Mouse (Mus musculus): ENCODE measurements around the gene Sapcd2.

DNA sequence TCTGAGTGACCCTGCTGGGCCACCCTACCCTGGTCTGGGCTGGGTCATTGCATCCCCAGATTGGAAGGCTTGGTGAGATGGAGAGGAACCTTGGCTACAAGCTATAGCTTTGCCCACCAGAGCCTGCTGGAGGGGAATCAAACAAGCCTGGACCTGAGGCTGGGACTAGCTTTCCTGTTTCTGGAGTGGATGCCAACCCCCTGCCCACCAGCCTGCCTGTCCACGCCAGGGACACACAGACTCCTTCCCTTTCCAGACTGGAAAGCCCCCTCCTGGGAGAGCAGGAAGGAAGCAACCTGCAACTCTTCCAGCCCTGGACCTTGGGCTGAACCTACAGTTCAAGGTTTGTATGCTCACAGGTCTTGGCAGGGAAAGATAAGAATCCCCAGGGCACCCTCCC lies 51.5 kb downstream of the Sapcd2 start:
- TF ChIP-seq POLR2A (IDR thresholded peaks at IDR 0.05; ENCODE audit: low read depth, low read length) (no peak), CTCF (IDR thresholded peaks at IDR 0.05; ENCODE audit: extremely low read depth, insufficient read depth, insufficient read length, insufficient replicate concordance) (no peak)

Measured in spleen, adult 2 months (tissue).